In the genomic region with DNA sequence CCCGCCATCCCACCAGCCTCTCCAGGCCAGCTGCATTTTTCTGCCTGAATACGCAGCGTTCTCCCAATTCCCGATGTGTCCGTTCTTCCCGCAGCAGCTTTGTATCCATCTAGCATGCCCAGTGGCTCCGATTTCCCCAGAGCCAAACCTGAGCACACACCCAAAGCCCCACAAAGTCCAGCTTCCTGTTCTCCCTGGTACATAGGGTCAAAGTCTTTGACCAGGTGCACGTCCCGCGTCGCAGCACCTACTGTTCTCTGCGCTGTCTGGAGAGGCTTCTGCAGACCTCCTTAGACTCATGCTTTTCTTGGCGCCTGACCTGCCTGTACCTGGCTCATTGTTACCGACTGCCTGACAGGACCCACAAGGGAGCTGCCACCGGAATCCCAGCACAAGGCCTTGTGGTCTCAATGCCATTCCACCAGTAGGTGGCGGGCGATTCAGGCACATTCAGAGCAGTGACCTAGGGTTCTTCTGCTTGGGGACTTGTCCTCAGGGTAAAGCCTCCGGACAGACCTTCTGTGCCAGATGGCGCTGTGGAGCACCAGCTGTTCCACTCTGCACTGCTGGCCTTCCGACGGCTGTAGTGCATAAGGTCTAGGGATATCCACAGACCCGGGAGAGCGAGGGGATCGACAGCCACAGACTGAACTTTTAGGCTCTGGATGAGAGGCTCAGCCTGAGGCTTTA, we compare ENCODE assay signal across 8 mouse cellular contexts. TPM values are rescaled to one million over a fixed set of nuclear protein-coding genes. Genes with fewer than 3 reads are reported as not detected.
DNase-seq lines count a peak whose midpoint lies in the region; ATAC-seq and TF ChIP-seq lines count a peak whose summit lies in the region.

No protein-coding gene starts in this region.

- 0 out of 2 replicates have a peak overlapping the region, but pooled peaks have one; percentile 51 for H3K9ac ChIP-seq in hindbrain, embryonic 13.5 days

- no peak overlapping the region for H3K4me3 ChIP-seq in hindbrain, embryonic 13.5 days

- H3K4me2 ChIP-seq in hindbrain, embryonic 13.5 days = peak overlapping the region; percentile 23; the same call in 1 of the 2 replicates

- H3K27me3 ChIP-seq in Patski = no peaks in the 10 kb centered on the region
- H3K27me3 ChIP-seq in hindbrain, embryonic 13.5 days = peaks cover 18% of the 10 kb centered on the region; the same call in 1 of the 2 replicates

- H3K9me3 ChIP-seq in hindbrain, embryonic 13.5 days = no peaks in the 10 kb centered on the region

- ATAC-seq in Patski = peak; percentile 79
- peak; percentile 80 for ATAC-seq in hindbrain, embryonic 13.5 days (ENCODE audit: low FRiP score)

- TF ChIP-seq CTCF in Patski (IDR thresholded peaks at IDR 0.05) = peak; percentile 99

- POLR2A ChIA-PET in Patski (lab: Charles Lee) = interaction anchor here (0.6 to 2.0 kb wide), 5 partner anchors 14 to 85 kb away, joined by 3 to 9 read pairs (median 4); a partner anchor contains a TSS

- in situ Hi-C loops in Patski (cut with MboI; ENCODE audit: low pct_unique_long_range_greater_than_20kb) = loop anchor here (5.0 kb wide), 1 partner anchor 86 kb away; no protein-coding TSS in a partner anchor

- peaks cover 14% of the 10 kb centered on the region for H3K36me3 ChIP-seq in hindbrain, embryonic 13.5 days

- H3K27ac ChIP-seq in hindbrain, embryonic 13.5 days = peak overlapping the region; percentile 64; the same call in 1 of the 2 replicates

- CTCF ChIA-PET in Patski (lab: Charles Lee) = interaction anchor here (0.7 to 2.9 kb wide), 20 partner anchors 9 to 133 kb away, joined by 3 to 16 read pairs (median 7); a partner anchor contains a TSS

- WGBS in hindbrain, embryonic 13.5 days = 20% methylated on average over 24 of the region's 24 CpGs

- peaks cover 19% of the 10 kb centered on the region for H3K4me1 ChIP-seq in hindbrain, embryonic 13.5 days (replicated peaks)

- peak; percentile 59 for DNase-seq in Patski (ENCODE audit: low read depth, low spot score)
- DNase-seq in cerebellum, postnatal 10 days = peak; percentile 96
- peak; percentile 76 to 79 for DNase-seq in frontal cortex, postnatal 14 days (ENCODE audit: low spot score in 2 of 2)
- peak; percentile 77 to 92 for DNase-seq in layer of hippocampus, postnatal 14 days (ENCODE audit: low spot score in 2 of 2)
- peak; percentile 97 for DNase-seq in lung, postnatal 10 days
- peak; percentile 90 for DNase-seq in ovary, postnatal 36 days (ENCODE audit: low spot score)
- DNase-seq in thymus, postnatal 14 days = peak; percentile 93

RNA-seq across cellular contexts. Expression of a gene that starts 27.3 kb away (rescaled TPM):
- 27.3 TPM for polyA plus RNA-seq in Patski (2021)
- 15.6 and 15.7 TPM in 2 replicates for polyA plus RNA-seq in hindbrain, embryonic 13.5 days (2015; fragmentation: Nextera tagmentation; extraction: Ambion mirVana)
- total RNA-seq in layer of hippocampus, postnatal 14 days (2021) = 10 to 100 TPM; 24.6 to 31.6 TPM

RNA-seq across cellular contexts. Expression of a gene that starts 29.1 kb away (rescaled TPM):
- polyA plus RNA-seq in Patski (2021) = 61.5 TPM
- 22.3 and 22.4 TPM in 2 replicates for polyA plus RNA-seq in hindbrain, embryonic 13.5 days (2015; fragmentation: Nextera tagmentation; extraction: Ambion mirVana)
- 100 to 1,000 TPM; 184 TPM for total RNA-seq in layer of hippocampus, postnatal 14 days (2021)

RNA-seq across cellular contexts. Expression of a gene that starts 40.4 kb away (rescaled TPM):
- 68.2 TPM for polyA plus RNA-seq in Patski (2021)
- 123 and 125 TPM in 2 replicates for polyA plus RNA-seq in hindbrain, embryonic 13.5 days (2015; fragmentation: Nextera tagmentation; extraction: Ambion mirVana)
- 10 to 100 TPM; 31.0 to 39.0 TPM for total RNA-seq in layer of hippocampus, postnatal 14 days (2021)

RNA-seq across cellular contexts. Expression of a gene that starts 40.8 kb away (rescaled TPM):
- 559 TPM for polyA plus RNA-seq in Patski (2021)
- 237 and 248 TPM in 2 replicates for polyA plus RNA-seq in hindbrain, embryonic 13.5 days (2015; fragmentation: Nextera tagmentation; extraction: Ambion mirVana)
- total RNA-seq in layer of hippocampus, postnatal 14 days (2021) = 100 to 1,000 TPM; 481 to 503 TPM
